Mouse (Mus musculus) MEL (cell line): ENCODE measurements around the gene Atp2c1. TPM values are rescaled to one million over a fixed set of nuclear protein-coding genes. Genes with fewer than 3 reads are reported as not detected.

Experiments
- DNase-seq: peaks from one replicate; pipeline ENCODE4 v3.0.0; 2011; ENCODE audit warnings: low read depth, low spot score
- H3K27ac ChIP-seq: 2 replicates; pipeline ENCODE4 v1.5.1; 2012; ENCODE audit warnings: low read depth, mild to moderate bottlenecking, control low read depth, low read length, moderate library complexity; ENCODE audit not compliant: control insufficient read depth
- H3K27me3 ChIP-seq, 2 experiments: fragments of 150-350 bp in 1 of 2; sonication (generic) in 1 of 2; 2 replicates each; pipeline ENCODE4 v1.6.1; 2012; ENCODE audit warnings: low read length in 2 of 2, mild to moderate bottlenecking in 2 of 2, improper control_type of control experiment in 1 of 2, moderate library complexity in 1 of 2; ENCODE audit not compliant: insufficient read depth in 2 of 2, control insufficient read depth in 1 of 2
- H3K36me3 ChIP-seq, 2 experiments: 2 replicates each; pipeline ENCODE4 v1.6.1; 2012 to 2014; ENCODE audit warnings: low read length in 2 of 2, improper control_type of control experiment in 1 of 2, inconsistent platforms in 1 of 2, mild to moderate bottlenecking in 1 of 2; ENCODE audit not compliant: insufficient read depth in 2 of 2, control insufficient read depth in 1 of 2
- H3K4me1 ChIP-seq, 2 experiments: fragments of 150-350 bp in 1 of 2; sonication (generic) in 1 of 2; 2 replicates each; pipeline ENCODE4 v1.6.1; 2012; ENCODE audit warnings: low read length in 2 of 2, improper control_type of control experiment in 1 of 2, mild to moderate bottlenecking in 1 of 2; ENCODE audit not compliant: insufficient read depth in 2 of 2, control insufficient read depth in 1 of 2
- H3K4me3 ChIP-seq, 2 experiments: fragments of 150-350 bp in 1 of 2; sonication (generic) in 1 of 2; 2 replicates each; pipeline ENCODE4 v1.5.1; 2012; ENCODE audit warnings: low read depth in 2 of 2, low read length in 2 of 2, mild to moderate bottlenecking in 2 of 2, moderate library complexity in 2 of 2, control low read depth in 1 of 2, improper control_type of control experiment in 1 of 2; ENCODE audit not compliant: control insufficient read depth in 1 of 2, insufficient read depth in 1 of 2
- H3K79me2 ChIP-seq: 2 replicates; pipeline ENCODE4 v1.6.1; 2012; ENCODE audit warnings: mild to moderate bottlenecking, low read length, moderate library complexity; ENCODE audit not compliant: control insufficient read depth, poor library complexity, insufficient read depth
- H3K9ac ChIP-seq: 2 replicates; pipeline ENCODE4 v1.6.1; 2012; ENCODE audit warnings: low read depth, mild to moderate bottlenecking, control low read depth, low read length, moderate library complexity; ENCODE audit not compliant: control insufficient read depth, poor library complexity, severe bottlenecking
- H3K9me3 ChIP-seq: fragments of 150-350 bp; sonication (generic); replicated peaks from 2 replicates; pipeline ENCODE4 v1.6.1; 2012; ENCODE audit warnings: mild to moderate bottlenecking, low read length, improper control_type of control experiment, moderate library complexity; ENCODE audit not compliant: insufficient read depth
- BHLHE40 ChIP-seq: IDR thresholded peaks from 2 replicates; pipeline ENCODE4 v1.6.1; 2012; ENCODE audit warnings: low read depth, mild to moderate bottlenecking, inconsistent platforms, low read length, improper control_type of control experiment, borderline replicate concordance
- CHD1 ChIP-seq: IDR thresholded peaks from 2 replicates; pipeline ENCODE4 v1.6.1; 2012; ENCODE audit warnings: low read depth, mild to moderate bottlenecking, inconsistent platforms, low read length, improper control_type of control experiment
- CHD2 ChIP-seq: IDR thresholded peaks from 2 replicates; pipeline ENCODE4 v1.6.1; 2011; ENCODE audit warnings: low read length, improper control_type of control experiment
- EP300 ChIP-seq, 2 experiments: IDR thresholded peaks; 2 replicates each; pipeline ENCODE4 v1.6.1; 2011; ENCODE audit warnings: improper control_type of control experiment in 2 of 2, low read length in 2 of 2, low read depth in 1 of 2, mild to moderate bottlenecking in 1 of 2
- ETS1 ChIP-seq: IDR thresholded peaks from 2 replicates; pipeline ENCODE4 v1.6.1; 2012; ENCODE audit warnings: low read depth, mild to moderate bottlenecking, inconsistent platforms, low read length, improper control_type of control experiment, moderate library complexity
- GATA1 ChIP-seq: IDR thresholded peaks from 2 replicates; pipeline ENCODE4 v1.6.1; 2011; ENCODE audit warnings: low read depth, low read length, improper control_type of control experiment
- HCFC1 ChIP-seq: IDR thresholded peaks from 2 replicates; pipeline ENCODE4 v1.6.1; 2012; ENCODE audit warnings: low read depth, mild to moderate bottlenecking, inconsistent platforms, low read length, improper control_type of control experiment, moderate library complexity
- JUND ChIP-seq: IDR thresholded peaks from 2 replicates; pipeline ENCODE4 v1.6.1; 2011; ENCODE audit warnings: low read depth, mild to moderate bottlenecking, improper control_type of control experiment, low read length
- MAFK ChIP-seq: IDR thresholded peaks from 2 replicates; pipeline ENCODE4 v1.6.1; 2011; ENCODE audit warnings: low read depth, mild to moderate bottlenecking, low read length, improper control_type of control experiment, borderline replicate concordance
- MAZ ChIP-seq: IDR thresholded peaks from 2 replicates; pipeline ENCODE4 v1.6.1; 2012; ENCODE audit warnings: low read depth, mild to moderate bottlenecking, inconsistent platforms, low read length, improper control_type of control experiment
- MEF2A ChIP-seq: IDR thresholded peaks from 2 replicates; pipeline ENCODE4 v1.6.1; 2014; ENCODE audit warnings: low read depth, mild to moderate bottlenecking, inconsistent platforms, low read length, improper control_type of control experiment; ENCODE audit not compliant: poor library complexity, insufficient replicate concordance, severe bottlenecking; ENCODE audit errors: extremely low read depth
- MXI1 ChIP-seq: IDR thresholded peaks from 2 replicates; pipeline ENCODE4 v1.6.1; 2011; ENCODE audit warnings: mild to moderate bottlenecking, low read depth, low read length, improper control_type of control experiment
- MYB ChIP-seq: IDR thresholded peaks from 2 replicates; pipeline ENCODE4 v1.6.1; 2011; ENCODE audit warnings: mild to moderate bottlenecking, low read depth, low read length, improper control_type of control experiment
- MYC ChIP-seq: IDR thresholded peaks from 2 replicates; pipeline ENCODE4 v1.6.1; 2011; ENCODE audit warnings: low read depth, mild to moderate bottlenecking, low read length, improper control_type of control experiment, moderate library complexity
- POLR2A ChIP-seq, 2 experiments: IDR thresholded peaks; 2 replicates each; pipeline ENCODE4 v1.6.1; 2011 to 2012; ENCODE audit warnings: low read length in 2 of 2, mild to moderate bottlenecking in 2 of 2, control low read depth in 1 of 2, improper control_type of control experiment in 1 of 2, low read depth in 1 of 2, moderate library complexity in 1 of 2; ENCODE audit not compliant: control insufficient read depth in 1 of 2, insufficient read depth in 1 of 2, poor library complexity in 1 of 2
- POLR2AphosphoS2 ChIP-seq: IDR thresholded peaks from 2 replicates; pipeline ENCODE4 v1.6.1; 2011; ENCODE audit warnings: low read length, improper control_type of control experiment
- RAD21 ChIP-seq: IDR thresholded peaks from 2 replicates; pipeline ENCODE4 v1.6.1; 2011; ENCODE audit warnings: mild to moderate bottlenecking, low read depth, low read length, improper control_type of control experiment
- RCOR1 ChIP-seq: IDR thresholded peaks from 2 replicates; pipeline ENCODE4 v1.6.1; 2012; ENCODE audit warnings: low read depth, mild to moderate bottlenecking, inconsistent platforms, low read length, improper control_type of control experiment
- UBTF ChIP-seq: IDR thresholded peaks from 2 replicates; pipeline ENCODE4 v1.6.1; 2012; ENCODE audit warnings: low read depth, mild to moderate bottlenecking, inconsistent platforms, low read length, improper control_type of control experiment, moderate library complexity, borderline replicate concordance; ENCODE audit not compliant: insufficient read depth
- ZKSCAN1 ChIP-seq: IDR thresholded peaks from 2 replicates; pipeline ENCODE4 v1.6.1; 2012; ENCODE audit warnings: low read depth, mild to moderate bottlenecking, inconsistent platforms, low read length, improper control_type of control experiment, moderate library complexity
- ZMIZ1 ChIP-seq: IDR thresholded peaks from 2 replicates; pipeline ENCODE4 v1.6.1; 2012; ENCODE audit warnings: low read depth, mild to moderate bottlenecking, inconsistent platforms, low read length, improper control_type of control experiment, moderate library complexity
- ZNF384 ChIP-seq: IDR thresholded peaks from 2 replicates; pipeline ENCODE4 v1.6.1; 2012; ENCODE audit warnings: low read depth, mild to moderate bottlenecking, inconsistent platforms, low read length, improper control_type of control experiment
- polyA plus RNA-seq, 2 experiments: library from polyadenylated mRNA; stranded (reverse) in 1 of 2; unstranded in 1 of 2; fragments of >175 nt in 1 of 2; fragments of >200 nt in 1 of 2; gene quantifications; 2 replicates each; pipeline versions ENCODE4 v1.2.1 to v1.2.4; 2012; ENCODE audit warnings: low replicate concordance in 2 of 2, low read depth in 1 of 2; ENCODE audit not compliant: insufficient read length in 2 of 2, insufficient read depth in 1 of 2, missing spikeins in 1 of 2
- total RNA-seq: library from RNA; depleted of rRNA; stranded (reverse); fragments of 300-350 nt; gene quantifications from 2 replicates; pipeline ENCODE4 v1.2.3, GENCODE M21; 2012; rRNA removed

The Atp2c1 gene
- total RNA-seq: 31.9 and 33.6 TPM in 2 replicates
- polyA plus RNA-seq: 10 to 100 TPM in 1 of 2 experiments, not detected in 1; 32.7 TPM

- no peak for TF ChIP-seq MYB
- no peak for TF ChIP-seq CHD1
- TF ChIP-seq MYC: no peak
- TF ChIP-seq UBTF: no peak
- no peak for TF ChIP-seq JUND
- no peak for TF ChIP-seq HCFC1
- TF ChIP-seq ETS1: no peak
- no peak for TF ChIP-seq ZMIZ1
- no peak for TF ChIP-seq ZKSCAN1
- TF ChIP-seq POLR2A (IDR thresholded peaks at IDR 0.05; ENCODE audit: control insufficient read depth in 1 of 2, insufficient read depth in 1 of 2, low read depth in 1 of 2, low read length in 2 of 2, poor library complexity in 1 of 2): no peak
- no peak for TF ChIP-seq MAZ
- TF ChIP-seq MEF2A: no peak
- TF ChIP-seq ZNF384: no peak
- no peak for TF ChIP-seq EP300 (IDR thresholded peaks at IDR 0.05; ENCODE audit: low read depth in 1 of 2, low read length in 2 of 2)
- TF ChIP-seq CHD2: no peak
- TF ChIP-seq RAD21: no peak
- TF ChIP-seq POLR2AphosphoS2: no peak
- no peak for TF ChIP-seq GATA1
- no peak for TF ChIP-seq MAFK
- Histone ChIP-seq H3K9ac (no peak within 1 kb of the TSS), H3K27ac (no peak within 1 kb of the TSS), H3K79me2 (no peaks in the 10 kb centered on the region), H3K27me3 (no peaks in the 10 kb centered on the region), H3K36me3 (peaks cover 0 to 8% of the 10 kb centered on the region in 2 experiments; a peak in 2 of 4 replicates), H3K4me1 (peaks cover 3 to 21% of the 10 kb centered on the region in 2 experiments), H3K9me3 (no peaks in the 10 kb centered on the region), H3K4me3 (no peak within 1 kb of the TSS)
- no peak for DNase-seq
Measured at GRCm38 (mm10) chr9:105527219-105527618, at the start of gene Atp2c1. TSS of gene Atp2c1 (minus strand) at chr9:105527319.

- Histone ChIP-seq H3K79me2 (no peaks in the 10 kb centered on the region), H3K4me3 (no peak overlapping the region), H3K36me3 (no peaks in the 10 kb centered on the region), H3K27me3 (no peaks in the 10 kb centered on the region; a peak in 1 of 4 replicates), H3K27ac (no peak overlapping the region)
- no peak for DNase-seq
- TF ChIP-seq BHLHE40 (no peak), MXI1 (no peak), JUND (no peak), RAD21 (no peak), POLR2AphosphoS2 (no peak), RCOR1 (no peak)
- TF ChIP-seq, all 39 proteins: peak for 0
- Histone ChIP-seq H3K9ac (no peak overlapping the region), H3K4me1 (no peaks in the 10 kb centered on the region), H3K9me3 (no peaks in the 10 kb centered on the region)
Measured at GRCm38 (mm10) chr9:105557452-105557851, 30.3 kb upstream of the Atp2c1 start.
